Mouse (Mus musculus): Measurements from ENCODE around the gene Smcr8. TPM values are rescaled to one million over a fixed set of nuclear protein-coding genes. Genes with fewer than 3 reads are reported as not detected.
"Not testable (repeated sequence)": the region's sequence is repeated elsewhere in the genome, so short reads cannot be mapped to it uniquely, and the experiment has no call there.

Smcr8 gene
- polyA plus RNA-seq, 1 experiment from 2014 or later = 2.5 TPM

GRCm38 (mm10) chr11:60811054-60811460 lies 33.7 kb downstream of the Smcr8 start:
- 1% methylated on average over 29 of the region's 29 CpGs for WGBS

GRCm38 (mm10) chr11:60811618-60812017 lies 34.3 kb downstream of the Smcr8 start, which contains the start of gene Shmt1:
Shmt1 (minus strand) TSS chr11:60811718.
- not testable (repeated sequence) for H3K36me3 ChIP-seq (ENCODE audit: insufficient read depth, low read length); H3K9me3 ChIP-seq (ENCODE audit: low read length); H3K27me3 ChIP-seq (replicated peaks; ENCODE audit: insufficient read depth, low read length); H3K9ac ChIP-seq (replicated peaks; ENCODE audit: low read depth); ATAC-seq; DNase-seq (ENCODE audit: low spot score)
- WGBS = 21% methylated on average over 6 of the region's 6 CpGs
- Histone ChIP-seq H3K4me1 (ENCODE audit: insufficient read depth, low read depth, low read length) (peaks cover 20% of the 10 kb centered on the region; the same call in 1 of the 2 replicates), H3K4me2 (replicated peaks; ENCODE audit: low read depth, low read length) (peak within 1 kb of the TSS; percentile 57), H3K4me3 (ENCODE audit: low read depth, low read length) (peak within 1 kb of the TSS; percentile 34), H3K27ac (ENCODE audit: low read length) (peak within 1 kb of the TSS; percentile 43; the same call in 1 of the 2 replicates)

More at GRCm38 (mm10) chr11:60811054-60811460, 33.7 kb downstream of the Smcr8 start:
- 0 out of 2 replicates have a peak overlapping the region, but pooled peaks have one; percentile 43 for H3K27ac ChIP-seq (ENCODE audit: low read length)
- no peak overlapping the region for H3K9ac ChIP-seq (replicated peaks; ENCODE audit: low read depth)
- no peaks in the 10 kb centered on the region for H3K27me3 ChIP-seq (replicated peaks; ENCODE audit: insufficient read depth, low read length)
- ATAC-seq (peak; percentile 99), DNase-seq (ENCODE audit: low spot score) (peak; percentile 97)
- H3K9me3 ChIP-seq (ENCODE audit: low read length) = no peaks in the 10 kb centered on the region
- no peaks in the 10 kb centered on the region for H3K36me3 ChIP-seq (ENCODE audit: insufficient read depth, low read length)
- peak; percentile 19; the same call in 1 of the 2 replicates for TF ChIP-seq EP300 (IDR thresholded peaks at IDR 0.05)
- no peak for TF ChIP-seq CTCF (IDR thresholded peaks at IDR 0.05)
- peaks cover 20% of the 10 kb centered on the region; the same call in 1 of the 2 replicates for H3K4me1 ChIP-seq (ENCODE audit: insufficient read depth, low read depth, low read length)
- H3K4me2 ChIP-seq (replicated peaks; ENCODE audit: low read depth, low read length) = peak overlapping the region; percentile 57
- peak overlapping the region; percentile 34 for H3K4me3 ChIP-seq (ENCODE audit: low read depth, low read length)

GRCm38 (mm10) chr11:60816398-60816797 lies 39.1 kb downstream of the Smcr8 start:
- no peaks in the 10 kb centered on the region for H3K4me1 ChIP-seq (ENCODE audit: insufficient read depth, low read depth, low read length)
- H3K9me3 ChIP-seq (ENCODE audit: low read length) = no peaks in the 10 kb centered on the region
- no peaks in the 10 kb centered on the region for H3K36me3 ChIP-seq (ENCODE audit: insufficient read depth, low read length)
- H3K4me3 ChIP-seq (ENCODE audit: low read depth, low read length) = no peak overlapping the region
- WGBS = 57% methylated on average over 5 of the region's 5 CpGs
- DNase-seq (ENCODE audit: low spot score) (no peak), ATAC-seq (no peak)
- H3K4me2 ChIP-seq (replicated peaks; ENCODE audit: low read depth, low read length) = no peak overlapping the region
- H3K27me3 ChIP-seq (replicated peaks; ENCODE audit: insufficient read depth, low read length) = no peaks in the 10 kb centered on the region
- TF ChIP-seq EP300 (IDR thresholded peaks at IDR 0.05) (no peak), CTCF (IDR thresholded peaks at IDR 0.05) (no peak)
- H3K27ac ChIP-seq (ENCODE audit: low read length) = no peak overlapping the region
- no peak overlapping the region for H3K9ac ChIP-seq (replicated peaks; ENCODE audit: low read depth)

GRCm38 (mm10) chr11:60823771-60824170 lies 46.4 kb downstream of the Smcr8 start:
- H3K9me3 ChIP-seq (ENCODE audit: low read length) = no peaks in the 10 kb centered on the region
- no peaks in the 10 kb centered on the region for H3K4me1 ChIP-seq (ENCODE audit: insufficient read depth, low read depth, low read length)
- H3K4me3 ChIP-seq (ENCODE audit: low read depth, low read length) = no peak overlapping the region
- no peaks in the 10 kb centered on the region for H3K27me3 ChIP-seq (replicated peaks; ENCODE audit: insufficient read depth, low read length)
- DNase-seq (ENCODE audit: low spot score) (no peak), ATAC-seq (no peak)
- H3K36me3 ChIP-seq (ENCODE audit: insufficient read depth, low read length) = no peaks in the 10 kb centered on the region
- no peak overlapping the region for H3K4me2 ChIP-seq (replicated peaks; ENCODE audit: low read depth, low read length)
- 60% methylated on average over 2 of the region's 2 CpGs for WGBS
- H3K9ac ChIP-seq (replicated peaks; ENCODE audit: low read depth) = no peak overlapping the region
- no peak overlapping the region for H3K27ac ChIP-seq (ENCODE audit: low read length)
- TF ChIP-seq CTCF (IDR thresholded peaks at IDR 0.05) = no peak
- no peak for TF ChIP-seq EP300 (IDR thresholded peaks at IDR 0.05)

GRCm38 (mm10) chr11:60825191-60825590 lies 47.9 kb downstream of the Smcr8 start:
- TF ChIP-seq EP300 (IDR thresholded peaks at IDR 0.05) = peak; percentile 76
- peak; percentile 9; the same call in 1 of the 2 replicates for TF ChIP-seq CTCF (IDR thresholded peaks at IDR 0.05)
- DNase-seq (ENCODE audit: low spot score) (peak; percentile 93), ATAC-seq (peak; percentile 96)
- H3K4me1 ChIP-seq (ENCODE audit: insufficient read depth, low read depth, low read length) = no peaks in the 10 kb centered on the region
- no peak overlapping the region for H3K9ac ChIP-seq (replicated peaks; ENCODE audit: low read depth)
- peak overlapping the region; percentile 26; the same call in 1 of the 2 replicates for H3K27ac ChIP-seq (ENCODE audit: low read length)
- no peak overlapping the region for H3K4me2 ChIP-seq (replicated peaks; ENCODE audit: low read depth, low read length)
- WGBS = 61% methylated on average over 3 of the region's 3 CpGs
- H3K9me3 ChIP-seq (ENCODE audit: low read length) = no peaks in the 10 kb centered on the region
- no peaks in the 10 kb centered on the region for H3K36me3 ChIP-seq (ENCODE audit: insufficient read depth, low read length)
- no peaks in the 10 kb centered on the region for H3K27me3 ChIP-seq (replicated peaks; ENCODE audit: insufficient read depth, low read length)
- no peak overlapping the region for H3K4me3 ChIP-seq (ENCODE audit: low read depth, low read length)

- whole genome bisulfite sequencing = 79% methylated on average over 1 of the region's 1 CpGs
Observed at GRCm38 (mm10) chr11:60826700-60827099, 49.4 kb downstream of the Smcr8 start.

More at GRCm38 (mm10) chr11:60826700-60827099, 49.4 kb downstream of the Smcr8 start:
- no peaks in the 10 kb centered on the region for H3K27me3 ChIP-seq (replicated peaks; ENCODE audit: insufficient read depth, low read length)
- H3K9ac ChIP-seq (replicated peaks; ENCODE audit: low read depth) = no peak overlapping the region
- H3K9me3 ChIP-seq (ENCODE audit: low read length) = no peaks in the 10 kb centered on the region
- no peaks in the 10 kb centered on the region for H3K36me3 ChIP-seq (ENCODE audit: insufficient read depth, low read length)
- H3K4me1 ChIP-seq (ENCODE audit: insufficient read depth, low read depth, low read length) = no peaks in the 10 kb centered on the region
- ATAC-seq (no peak), DNase-seq (ENCODE audit: low spot score) (no peak)
- no peak overlapping the region for H3K4me3 ChIP-seq (ENCODE audit: low read depth, low read length)
- no peak overlapping the region for H3K4me2 ChIP-seq (replicated peaks; ENCODE audit: low read depth, low read length)
- H3K27ac ChIP-seq (ENCODE audit: low read length) = no peak overlapping the region
- TF ChIP-seq EP300 (IDR thresholded peaks at IDR 0.05) (no peak), CTCF (IDR thresholded peaks at IDR 0.05) (no peak)
